Mouse (Mus musculus): ENCODE measurements around the gene Gm49361. TPM values are rescaled to one million over a fixed set of nuclear protein-coding genes. Genes with fewer than 3 reads are reported as not detected.
"Not testable (repeated sequence)": the region's sequence is repeated elsewhere in the genome, so short reads cannot be mapped to it uniquely, and the experiment has no call there.

Gene Gm49361
- polyA plus RNA-seq (2017; shearing (Covaris generic)): not detected

GRCm38 (mm10) chr14:57746001-57746771 lies at the start of gene Gm49361:
Gm49361 (minus strand) TSS chr14:57746103.
- ATAC-seq: peak; percentile 74

DNA sequence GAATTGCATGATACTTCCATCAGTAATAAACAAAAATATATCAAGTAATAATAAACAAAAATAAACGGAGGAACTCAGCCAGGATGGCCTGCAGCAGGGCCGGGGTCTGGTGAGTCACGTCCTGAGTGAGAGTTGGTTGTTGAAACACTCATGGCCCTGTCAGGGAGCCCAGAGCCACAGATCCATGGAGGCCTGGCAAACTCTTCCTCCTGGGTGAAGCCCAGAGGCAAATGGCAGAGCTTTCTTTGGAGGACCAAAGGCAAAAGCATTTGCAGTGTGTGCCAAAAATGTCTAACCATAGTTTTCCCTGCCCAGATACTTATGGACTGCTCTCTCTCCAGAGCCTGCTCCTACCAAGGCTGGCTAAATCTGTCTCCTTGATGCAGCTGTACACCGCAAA lies 45.3 kb upstream of the Gm49361 start:
- no peak for ATAC-seq

- no peak for ATAC-seq
Measured at GRCm38 (mm10) chr14:57789759-57790158, 43.9 kb upstream of the Gm49361 start.

DNA sequence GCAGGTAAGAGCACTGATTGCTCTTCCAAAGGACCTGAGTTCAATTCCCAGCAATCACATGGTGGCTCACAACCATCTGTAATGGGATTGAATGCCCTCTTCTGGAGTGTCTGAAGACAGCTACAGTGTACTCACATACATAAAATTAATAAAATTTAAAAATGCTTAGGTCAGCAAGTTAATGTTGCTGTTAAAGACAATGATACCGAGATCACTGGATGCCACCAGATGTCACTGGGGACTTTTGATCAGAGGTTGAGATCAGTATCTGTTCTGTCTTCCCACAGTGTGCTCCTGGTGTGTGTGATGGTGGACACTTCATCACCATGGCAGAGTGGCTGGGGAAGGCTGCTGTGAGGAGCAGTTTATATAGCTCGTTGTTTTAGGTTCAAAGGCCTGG lies 43.4 kb upstream of the Gm49361 start:
- no peak for ATAC-seq

DNA sequence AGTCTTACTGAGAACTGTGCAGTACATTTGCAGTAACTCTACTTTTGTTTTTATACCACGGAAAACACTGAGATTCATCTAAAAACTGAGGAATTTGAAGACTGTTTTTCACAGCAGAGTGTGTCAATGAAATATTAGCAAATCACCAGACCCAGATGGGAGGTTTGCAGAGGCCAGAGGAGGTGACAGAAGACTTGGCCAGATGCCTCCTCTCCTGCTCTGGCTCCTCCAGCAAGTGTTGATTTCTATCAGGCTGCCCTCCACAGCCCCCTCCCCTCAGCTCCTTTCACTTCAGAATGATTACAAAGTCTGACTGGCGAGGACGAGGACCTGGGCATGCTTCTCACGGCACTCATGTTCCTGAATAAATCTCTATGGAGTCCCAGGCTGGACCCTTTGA lies 41.5 kb upstream of the Gm49361 start:
- no peak for ATAC-seq

DNA sequence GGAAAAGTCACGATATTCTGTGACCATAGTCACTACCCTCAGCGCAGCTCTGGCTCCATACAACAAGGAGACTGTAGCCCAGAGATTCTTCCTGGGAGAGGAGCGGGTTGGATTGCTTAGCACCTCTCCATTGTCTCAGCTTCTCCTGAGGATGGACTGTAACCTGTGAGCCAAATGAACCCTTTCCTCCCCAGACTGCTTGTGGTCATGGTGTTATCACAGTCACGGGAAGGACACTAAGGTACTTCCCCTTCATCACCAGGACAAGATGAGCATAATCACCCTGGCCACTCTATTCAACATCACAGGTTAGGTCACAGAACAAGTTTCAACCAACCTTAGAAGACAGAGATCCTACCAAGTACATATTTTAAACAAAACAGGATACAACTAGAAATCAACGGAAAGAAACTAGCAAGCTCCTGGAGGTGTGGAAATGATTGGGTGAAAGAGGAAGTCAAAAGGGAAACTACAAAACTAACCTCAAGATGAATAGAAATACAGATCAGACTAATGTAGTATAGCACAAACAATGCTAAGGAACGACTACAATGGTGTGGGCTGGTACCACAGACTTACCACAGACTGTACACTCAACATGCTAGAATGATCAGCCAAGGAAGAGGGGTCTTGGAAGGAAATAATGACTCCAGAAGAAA lies 26.4 kb upstream of the Gm49361 start:
- peak; percentile 75 for ATAC-seq

DNA sequence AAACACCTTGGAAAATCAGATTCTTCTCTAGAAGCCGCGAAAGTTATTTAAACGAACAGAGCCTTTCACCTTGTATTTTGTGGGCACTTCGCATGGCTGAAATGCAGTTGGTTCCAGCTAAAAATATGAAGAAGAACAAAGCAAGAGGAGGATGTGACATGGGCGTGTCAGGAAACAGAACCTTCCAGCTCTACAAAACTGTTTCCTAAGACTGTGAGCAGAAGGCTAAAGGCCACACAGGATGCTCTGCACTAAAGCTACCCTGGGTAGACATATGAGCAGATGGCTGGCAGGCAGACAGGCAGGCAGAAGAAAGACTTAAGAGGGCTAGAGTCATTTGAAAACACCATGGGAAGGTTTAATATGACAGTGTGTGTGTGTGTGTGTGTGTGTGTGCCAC lies 23.2 kb upstream of the Gm49361 start:
- ATAC-seq: peak; percentile 79

- ATAC-seq: no peak
Measured at GRCm38 (mm10) chr14:57760447-57761412, 14.8 kb upstream of the Gm49361 start.

DNA sequence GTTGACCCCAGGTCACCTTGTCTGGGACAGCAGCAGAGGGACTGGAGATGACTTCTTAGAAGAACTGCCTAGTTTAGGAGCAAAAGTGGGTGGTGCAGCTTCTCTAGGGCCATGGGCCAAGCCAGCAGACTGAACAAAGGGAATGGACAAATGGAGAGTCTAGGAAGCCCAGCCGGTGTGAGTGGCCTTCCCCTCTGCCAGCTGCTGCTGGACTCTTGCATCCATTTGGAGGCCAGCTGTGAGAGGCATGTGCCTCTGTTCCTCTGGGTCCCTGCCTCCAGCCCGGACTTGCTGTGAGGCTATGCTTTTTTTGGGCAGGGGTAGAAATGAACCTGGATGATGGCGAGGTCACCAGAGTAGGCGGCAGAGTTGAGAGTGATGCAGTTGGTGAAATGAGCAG lies 12.3 kb upstream of the Gm49361 start, which contains the start of gene Lats2:
Gene Lats2, minus strand, starts transcription at position 152 of the 400 bp plus-strand sequence.
- ATAC-seq: no peak

DNA sequence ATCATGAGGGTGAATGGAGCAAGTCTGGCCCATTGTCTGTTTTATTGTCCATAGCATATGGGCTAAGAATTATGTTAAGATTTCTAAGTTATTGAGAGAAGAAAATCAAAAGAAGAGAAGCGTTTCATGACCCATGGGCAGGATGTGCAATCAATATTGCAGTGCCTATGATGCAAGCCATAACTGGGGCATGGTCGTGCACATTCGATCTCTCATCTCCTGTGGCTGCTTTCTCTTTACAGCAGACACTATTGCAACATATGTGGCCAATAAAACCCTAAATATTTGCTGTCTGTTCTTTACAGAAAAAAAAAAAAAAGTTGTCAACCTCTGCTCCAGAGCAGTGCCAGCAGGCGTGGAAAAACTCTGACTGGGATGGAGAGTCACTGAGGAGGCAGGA lies 10.2 kb upstream of the Gm49361 start:
- no peak for ATAC-seq

DNA sequence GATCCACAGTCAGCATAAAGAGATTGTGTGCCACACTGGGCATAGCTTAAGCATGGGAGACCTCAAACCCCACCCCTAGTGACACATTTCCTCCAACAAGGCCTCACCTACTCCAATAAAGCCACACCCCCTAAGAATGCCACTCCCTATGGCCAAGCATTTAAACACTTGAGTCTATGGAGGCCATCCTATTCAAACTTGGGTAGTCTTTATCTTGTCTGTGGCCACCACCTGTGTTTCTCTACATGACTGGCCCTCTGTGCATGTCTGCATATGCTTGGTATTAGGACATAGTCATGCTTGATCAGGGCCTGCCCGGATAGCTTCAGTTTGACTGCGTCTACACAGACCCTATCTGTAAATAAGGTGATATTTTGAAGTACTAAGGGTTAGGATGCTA lies 9.8 kb upstream of the Gm49361 start:
- ATAC-seq: no peak

DNA sequence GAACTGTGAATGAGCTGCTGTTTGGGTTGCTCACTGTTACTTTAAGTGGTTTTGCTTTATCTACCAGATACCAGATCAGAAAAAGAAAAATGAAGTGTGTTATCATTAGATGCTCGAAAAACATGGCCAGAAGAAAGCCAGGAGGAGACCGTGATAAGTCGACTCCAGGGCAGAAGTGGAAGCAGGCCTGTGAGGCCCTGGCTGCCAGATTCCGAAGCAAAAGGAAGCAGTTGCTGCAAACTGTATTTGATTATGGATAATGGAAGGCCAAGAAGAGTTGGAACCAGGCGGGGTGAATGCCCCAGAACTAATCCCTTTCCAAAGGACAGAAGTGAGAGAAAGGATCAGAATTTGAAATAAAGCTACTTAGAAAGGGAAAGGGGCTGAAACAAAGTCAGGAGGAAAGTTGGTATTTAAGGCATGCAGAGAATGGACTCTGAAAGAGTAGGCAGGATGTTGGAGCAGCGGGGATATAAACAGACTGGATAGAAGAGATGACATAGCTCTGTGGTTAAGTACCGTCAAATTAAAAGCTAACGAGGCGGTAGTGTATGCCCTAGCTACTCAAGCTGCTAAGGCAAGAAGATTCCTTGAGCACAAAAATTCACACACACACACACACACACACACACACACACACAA lies 7.6 kb upstream of the Gm49361 start:
- ATAC-seq: no peak

DNA sequence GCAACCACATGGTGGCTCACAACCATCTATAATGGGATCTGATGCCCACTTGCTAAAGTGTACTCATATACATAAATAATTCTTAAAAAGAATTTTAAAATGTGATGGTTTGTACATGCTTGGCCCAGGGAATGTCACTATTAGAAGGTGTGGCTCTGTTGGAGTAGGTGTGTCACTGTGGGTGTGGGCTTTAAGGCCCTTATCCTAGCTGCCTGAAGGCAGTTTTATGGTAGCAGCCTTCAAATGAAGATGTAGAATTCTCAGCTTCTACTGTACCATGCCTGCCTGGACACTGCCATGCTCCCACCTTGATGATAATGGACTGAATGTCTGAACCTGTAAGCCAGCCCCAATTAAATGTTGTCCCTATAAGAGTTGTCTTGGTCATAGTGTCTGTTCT lies 5.1 kb upstream of the Gm49361 start:
- not testable (repeated sequence) for ATAC-seq

GRCm38 (mm10) chr14:57749501-57749900 lies 3.6 kb upstream of the Gm49361 start:
- peak; percentile 46 for ATAC-seq

- ATAC-seq: peak; percentile 3
Measured at GRCm38 (mm10) chr14:57745291-57745969, 473 bp downstream of the Gm49361 start.

DNA sequence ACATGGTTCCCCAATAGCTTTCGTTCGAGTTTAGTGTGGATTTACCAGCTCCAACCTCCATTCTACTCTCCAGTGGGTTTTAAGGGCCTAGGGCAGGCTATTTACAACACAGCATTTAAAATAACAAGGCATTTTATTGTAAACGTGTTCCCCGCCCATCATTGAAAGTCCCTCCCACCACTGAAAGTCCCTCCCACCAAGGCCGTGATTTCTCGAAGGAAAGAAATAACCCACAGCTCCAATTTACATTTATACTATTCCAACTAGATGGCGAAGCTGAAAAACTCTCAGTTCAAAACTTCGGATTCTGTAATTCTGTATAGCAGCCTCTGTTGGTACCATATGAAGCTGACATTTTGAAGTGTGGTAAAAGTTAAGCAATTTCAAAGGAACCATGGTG lies 1.4 kb downstream of the Gm49361 start:
- peak; percentile 10 for ATAC-seq

DNA sequence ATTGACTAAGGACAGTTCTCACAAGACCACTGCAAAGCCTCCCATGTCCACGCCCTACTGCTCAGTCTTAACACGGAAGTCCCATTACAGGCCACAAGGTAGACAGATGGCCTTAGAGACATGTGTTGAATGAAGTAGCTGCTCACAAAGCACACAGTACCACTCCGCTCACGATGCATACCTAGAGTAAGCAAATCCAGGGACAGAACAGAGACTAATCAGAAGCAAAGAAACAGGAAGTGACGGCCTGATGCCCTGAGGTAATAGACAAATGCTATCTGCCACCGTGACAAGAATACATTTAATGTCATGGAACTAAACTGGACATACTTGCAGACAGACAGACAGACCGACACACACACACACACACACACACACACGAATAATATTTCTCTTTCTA lies 5.3 kb downstream of the Gm49361 start:
- no peak for ATAC-seq

DNA sequence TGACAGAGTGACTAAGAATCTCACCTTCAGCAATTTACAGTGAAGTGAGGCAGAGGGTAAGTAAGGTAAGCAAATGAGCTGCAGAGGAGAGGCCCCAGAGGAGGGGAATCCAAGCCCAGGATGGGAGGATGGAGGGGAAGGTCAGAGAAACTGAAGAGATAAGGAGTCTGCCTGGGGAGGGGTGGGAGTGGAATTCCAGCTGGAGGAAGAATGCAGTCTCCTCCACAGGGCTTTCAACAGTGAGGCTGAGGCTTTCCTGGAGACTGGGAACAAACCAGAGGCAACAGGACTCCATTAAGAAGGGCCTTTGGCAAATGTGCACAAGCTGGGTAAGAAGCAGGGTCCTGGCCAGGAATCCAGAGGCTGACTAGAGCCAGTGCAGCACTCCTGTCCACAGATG lies 8.8 kb downstream of the Gm49361 start:
- ATAC-seq: no peak

GRCm38 (mm10) chr14:57736141-57736540 lies 9.8 kb downstream of the Gm49361 start:
- no peak for ATAC-seq

DNA sequence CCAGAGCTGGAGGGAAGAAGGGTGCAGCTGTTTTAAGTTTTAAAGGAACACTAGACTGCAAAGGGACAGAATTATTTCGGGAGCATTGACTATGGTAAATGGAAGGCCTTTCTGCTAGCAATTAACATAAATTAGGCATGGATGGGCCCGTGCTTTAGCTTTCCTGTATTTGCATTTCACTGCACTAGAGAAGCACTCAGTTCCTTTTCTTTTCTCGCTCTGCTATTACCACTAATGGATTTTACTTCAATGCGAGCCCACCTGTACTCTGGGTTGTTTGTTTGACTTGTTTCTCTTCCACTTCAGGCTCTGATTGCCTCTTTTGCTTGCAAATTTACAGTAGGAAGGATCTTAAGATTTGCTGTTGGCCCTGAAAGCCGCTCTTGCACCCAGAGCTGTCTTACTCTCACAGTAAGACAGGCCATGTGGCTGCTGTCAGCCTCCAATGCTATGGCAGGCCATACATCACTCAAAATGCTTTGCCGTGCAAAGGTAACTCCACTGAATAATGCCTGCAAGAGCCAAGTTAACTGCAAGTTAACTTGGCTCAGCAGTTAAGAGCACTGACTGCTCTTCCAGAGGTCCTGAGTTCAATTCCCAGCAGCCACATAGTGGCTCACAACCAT lies 13.1 kb downstream of the Gm49361 start:
- no peak for ATAC-seq

GRCm38 (mm10) chr14:57730527-57730926 lies 15.4 kb downstream of the Gm49361 start:
- ATAC-seq: no peak
